Mouse (Mus musculus) embryonic facial prominence, embryonic 13.5 days (tissue): ENCODE data around the gene Acaa1a. TPM values are rescaled to one million over a fixed set of nuclear protein-coding genes. Genes with fewer than 3 reads are reported as not detected.
A peak's percentile ranks its signal among the peaks of the same experiment; 100 is the strongest.

Experiments
- ATAC-seq: fragments of 200-750 bp; cut with Nextera tagmentation; 2 replicates; pipeline ENCODE4 v1.8.0; 2017; ENCODE audit warnings: low read depth; ENCODE audit not compliant: insufficient number of reproducible peaks, insufficient read depth, low FRiP score, low TSS enrichment
- H3K27ac ChIP-seq: fragments of 300-500 bp; sonication (generic); 2 replicates; pipeline ENCODE4 v1.5.1; 2015; ENCODE audit warnings: moderate library complexity, mild to moderate bottlenecking, inconsistent platforms
- H3K27me3 ChIP-seq: fragments of 300-500 bp; sonication (generic); 2 replicates; pipeline ENCODE4 v1.6.1; 2015; ENCODE audit warnings: mild to moderate bottlenecking, inconsistent platforms
- H3K36me3 ChIP-seq: fragments of 300-500 bp; sonication (generic); 2 replicates; pipeline ENCODE4 v1.6.1; 2015; ENCODE audit warnings: mild to moderate bottlenecking, inconsistent platforms
- H3K4me1 ChIP-seq: fragments of 300-500 bp; sonication (generic); 2 replicates; pipeline ENCODE4 v1.6.1; 2015; ENCODE audit warnings: inconsistent platforms
- H3K4me2 ChIP-seq: fragments of 300-500 bp; sonication (generic); 2 replicates; pipeline ENCODE4 v1.6.1; 2015; ENCODE audit warnings: moderate library complexity, mild to moderate bottlenecking, inconsistent platforms
- H3K4me3 ChIP-seq: fragments of 300-500 bp; sonication (generic); 2 replicates; pipeline ENCODE4 v1.5.1; 2015; ENCODE audit warnings: mild to moderate bottlenecking, inconsistent platforms
- H3K9ac ChIP-seq: fragments of 300-500 bp; sonication (generic); 2 replicates; pipeline ENCODE4 v1.6.1; 2015; ENCODE audit warnings: mild to moderate bottlenecking, inconsistent platforms
- H3K9me3 ChIP-seq: fragments of 300-500 bp; sonication (generic); 2 replicates; pipeline ENCODE4 v1.6.1; 2016; ENCODE audit warnings: inconsistent platforms
- WGBS: fragments of 180-500 bp; shearing (Covaris S2); methylation state at CpG from one replicate; pipeline ENCODE4 v1.1.7; 2015; ENCODE audit warnings: mixed read lengths; 5-methylcytosine and 5-hydroxymethylcytosine counted together
- polyA plus RNA-seq: library from polyadenylated mRNA; unstranded; fragments of >200 nt; fragmentation: Nextera tagmentation; extraction: Ambion mirVana; gene quantifications from 2 replicates; pipeline ENCODE4 v1.2.1, GENCODE M21; 2015

Gene Acaa1a
- polyA plus RNA-seq, 1 experiment from 2014 or later: 96.7 TPM

DNA sequence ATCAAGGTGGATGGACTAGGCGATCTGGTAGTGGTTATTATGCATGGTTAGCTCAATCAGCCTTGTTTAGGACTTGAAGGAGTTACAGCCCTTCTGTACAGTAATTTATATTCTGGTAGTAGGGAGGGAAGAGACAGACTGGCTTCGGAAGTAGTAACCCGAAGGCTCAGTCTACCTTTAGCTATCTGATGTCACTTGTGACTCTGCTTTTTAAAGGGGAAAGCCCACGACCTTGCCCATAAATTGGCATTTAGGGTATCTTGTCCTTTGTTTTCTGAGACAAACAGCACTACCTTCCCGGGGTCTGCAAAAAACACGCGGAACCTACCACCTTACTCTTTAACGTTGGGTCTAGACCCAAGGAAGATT lies 720 bp downstream of the Acaa1a start:
- no peak for ATAC-seq
- Histone ChIP-seq H3K4me2 (peak overlapping the region; percentile 81), H3K4me1 (peaks cover 24% of the 10 kb centered on the region), H3K9ac (peak overlapping the region; percentile 81), H3K27ac (peak overlapping the region; percentile 94), H3K9me3 (no peaks in the 10 kb centered on the region), H3K4me3 (peak overlapping the region; percentile 85), H3K27me3 (no peaks in the 10 kb centered on the region), H3K36me3 (peaks cover 24% of the 10 kb centered on the region)
- WGBS: 5% methylated on average over 8 of the region's 8 CpGs

DNA sequence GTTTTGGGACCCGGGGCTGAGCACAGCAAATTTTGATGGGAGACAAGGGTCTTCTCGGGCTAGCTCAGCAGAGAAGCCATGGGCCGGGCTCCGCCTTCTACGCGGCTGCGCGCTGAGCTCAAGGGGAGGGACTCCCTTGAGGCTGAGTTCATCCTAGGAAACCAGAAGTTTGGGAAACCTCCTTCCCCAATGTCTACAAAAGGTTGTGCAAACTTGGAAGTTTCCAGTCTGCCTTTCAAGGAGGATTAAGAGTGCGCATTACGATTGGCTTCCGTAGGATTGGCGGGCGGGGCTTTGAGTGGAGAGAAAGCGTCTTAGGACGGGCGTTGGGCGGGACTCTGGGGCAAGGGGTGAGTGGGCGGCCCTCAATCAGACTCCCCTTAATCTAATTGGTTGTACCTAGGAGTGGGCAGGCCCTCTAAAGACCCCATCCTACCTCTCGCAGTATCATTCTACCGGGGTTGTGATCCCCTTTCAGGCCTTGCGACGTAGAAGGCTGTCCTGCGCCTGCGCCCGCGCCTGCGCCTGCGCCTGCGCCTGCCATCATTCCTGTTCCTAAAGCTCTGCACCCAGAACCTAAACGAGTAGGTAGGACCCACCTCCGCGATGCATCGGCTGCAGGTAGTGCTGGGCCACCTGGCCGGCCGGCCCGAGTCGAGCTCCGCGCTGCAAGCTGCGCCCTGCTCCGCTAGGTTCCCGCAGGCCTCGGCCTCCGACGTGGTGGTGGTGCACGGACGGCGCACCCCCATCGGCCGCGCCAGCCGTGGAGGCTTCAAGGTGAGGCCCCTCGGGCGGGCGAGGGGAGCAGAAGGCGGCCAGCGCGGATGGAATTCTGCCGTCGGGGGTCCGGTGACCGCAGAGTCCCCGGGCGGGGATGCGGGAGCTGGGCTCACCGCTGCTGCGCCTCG lies 1.7 kb downstream of the Acaa1a start, which contains the start of gene Myd88:
Gene Myd88 (minus strand): TSS at position 503 of the 908 bp plus-strand sequence.
- Histone ChIP-seq H3K4me2 (peak within 1 kb of the TSS; percentile 81), H3K9me3 (no peaks in the 10 kb centered on the region), H3K4me1 (peaks cover 24% of the 10 kb centered on the region), H3K27ac (peak within 1 kb of the TSS; percentile 94), H3K36me3 (peaks cover 34% of the 10 kb centered on the region), H3K4me3 (peak within 1 kb of the TSS; percentile 85), H3K27me3 (no peaks in the 10 kb centered on the region), H3K9ac (peak within 1 kb of the TSS; percentile 87)
- under 1% methylated on average over 65 of the region's 68 CpGs for WGBS
- peak; percentile 98 for ATAC-seq

- H3K4me3 ChIP-seq: 0 out of 2 replicates have a peak overlapping the region, but pooled peaks have one; percentile 85
- no peak overlapping the region for H3K27ac ChIP-seq
- H3K9me3 ChIP-seq: no peaks in the 10 kb centered on the region
- no peaks in the 10 kb centered on the region for H3K27me3 ChIP-seq
- peaks cover 24% of the 10 kb centered on the region for H3K4me1 ChIP-seq
- peak overlapping the region; percentile 81; the same call in 1 of the 2 replicates for H3K4me2 ChIP-seq
- 84% methylated on average over 7 of the region's 7 CpGs for WGBS
- peaks cover 49% of the 10 kb centered on the region for H3K36me3 ChIP-seq
- H3K9ac ChIP-seq: 0 out of 2 replicates have a peak overlapping the region, but pooled peaks have one; percentile 33
- no peak for ATAC-seq
Observed at GRCm38 (mm10) chr9:119342728-119343127, 3.3 kb downstream of the Acaa1a start.

- Histone ChIP-seq H3K4me1 (peaks cover 12% of the 10 kb centered on the region), H3K36me3 (peaks cover 74% of the 10 kb centered on the region), H3K4me3 (no peak overlapping the region), H3K9ac (no peak overlapping the region), H3K9me3 (no peaks in the 10 kb centered on the region), H3K4me2 (no peak overlapping the region), H3K27me3 (no peaks in the 10 kb centered on the region), H3K27ac (no peak overlapping the region)
- 91% methylated on average over 8 of the region's 8 CpGs for WGBS
- no peak for ATAC-seq
Observed at GRCm38 (mm10) chr9:119346376-119346775, 6.9 kb downstream of the Acaa1a start.

- ATAC-seq: no peak
- no peak overlapping the region for H3K4me2 ChIP-seq
- H3K9ac ChIP-seq: no peak overlapping the region
- WGBS: 84% methylated on average over 3 of the region's 3 CpGs
- no peaks in the 10 kb centered on the region for H3K27me3 ChIP-seq
- H3K4me1 ChIP-seq: no peaks in the 10 kb centered on the region
- H3K9me3 ChIP-seq: no peaks in the 10 kb centered on the region
- no peak overlapping the region for H3K27ac ChIP-seq
- H3K36me3 ChIP-seq: peaks cover 51% of the 10 kb centered on the region
- no peak overlapping the region for H3K4me3 ChIP-seq
Observed at GRCm38 (mm10) chr9:119350531-119350930, 11.1 kb downstream of the Acaa1a start.

DNA sequence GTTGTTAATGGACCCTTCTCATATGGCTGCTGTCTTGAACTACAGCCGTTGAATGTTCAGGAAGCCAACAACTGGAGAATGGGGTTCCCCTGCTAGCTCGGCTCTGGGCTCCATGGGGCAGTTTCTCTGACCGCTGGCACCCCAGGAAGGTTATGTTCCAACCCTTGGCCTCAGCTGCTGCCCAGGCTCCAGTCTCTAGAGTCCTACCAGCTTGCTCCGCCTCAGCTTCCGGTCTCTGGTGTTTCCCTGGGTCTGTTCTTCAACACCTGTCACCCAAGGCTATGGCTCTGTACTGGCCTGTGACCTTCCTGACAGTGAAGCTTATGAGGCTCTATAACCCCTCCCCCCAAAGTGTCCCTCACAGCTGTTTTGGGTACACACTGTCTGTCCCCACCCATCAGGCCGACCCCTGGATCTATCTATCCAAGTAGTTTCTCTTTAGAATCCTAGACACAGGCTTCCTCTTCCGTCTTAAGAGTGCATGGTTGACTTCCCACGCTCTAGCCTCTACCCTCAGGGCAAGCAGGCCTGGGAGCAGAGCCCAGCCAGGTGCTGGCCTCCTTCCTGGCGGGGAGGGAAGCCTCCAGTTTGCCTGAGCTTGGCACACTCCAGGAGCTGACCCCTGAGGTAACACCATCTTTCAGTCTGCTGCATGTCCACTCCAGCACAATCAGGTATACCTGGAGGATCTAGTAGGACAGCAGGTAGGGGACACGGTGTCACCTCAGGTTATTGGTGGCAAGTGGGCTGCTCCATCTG lies 11.7 kb downstream of the Acaa1a start:
- 87% methylated on average over 10 of the region's 10 CpGs for WGBS
- H3K36me3 ChIP-seq: peaks cover 45% of the 10 kb centered on the region

GRCm38 (mm10) chr9:119352060-119352459 lies 12.6 kb downstream of the Acaa1a start:
- WGBS: 32% methylated on average over 4 of the region's 4 CpGs
- Histone ChIP-seq H3K27me3 (no peaks in the 10 kb centered on the region), H3K9ac (no peak overlapping the region), H3K4me3 (no peak overlapping the region), H3K9me3 (no peaks in the 10 kb centered on the region), H3K4me2 (no peak overlapping the region), H3K4me1 (no peaks in the 10 kb centered on the region), H3K27ac (no peak overlapping the region), H3K36me3 (peaks cover 35% of the 10 kb centered on the region)
- no peak for ATAC-seq

More for the DNA sequence above, 11.7 kb downstream of the Acaa1a start:
- no peaks in the 10 kb centered on the region for H3K9me3 ChIP-seq
- no peaks in the 10 kb centered on the region for H3K27me3 ChIP-seq
- H3K4me2 ChIP-seq: no peak overlapping the region
- H3K4me3 ChIP-seq: no peak overlapping the region
- H3K4me1 ChIP-seq: no peaks in the 10 kb centered on the region
- no peak for ATAC-seq
- H3K9ac ChIP-seq: no peak overlapping the region
- no peak overlapping the region for H3K27ac ChIP-seq

- H3K4me1 ChIP-seq: peaks cover 6% of the 10 kb centered on the region
- no peak for ATAC-seq
- H3K4me2 ChIP-seq: no peak overlapping the region
- no peak overlapping the region for H3K27ac ChIP-seq
- no peaks in the 10 kb centered on the region for H3K9me3 ChIP-seq
- H3K27me3 ChIP-seq: peaks cover 3% of the 10 kb centered on the region; the same call in 1 of the 2 replicates
- peaks cover 19% of the 10 kb centered on the region for H3K36me3 ChIP-seq
- 81% methylated on average over 6 of the region's 6 CpGs for WGBS
- H3K4me3 ChIP-seq: no peak overlapping the region
- H3K9ac ChIP-seq: no peak overlapping the region
Observed at GRCm38 (mm10) chr9:119353926-119354325, 14.4 kb downstream of the Acaa1a start.

- no peaks in the 10 kb centered on the region for H3K9me3 ChIP-seq
- H3K4me1 ChIP-seq: peaks cover 6% of the 10 kb centered on the region
- no peak overlapping the region for H3K9ac ChIP-seq
- H3K4me3 ChIP-seq: no peak overlapping the region
- no peak for ATAC-seq
- peaks cover 3% of the 10 kb centered on the region; the same call in 1 of the 2 replicates for H3K27me3 ChIP-seq
- no peak overlapping the region for H3K27ac ChIP-seq
- peaks cover 9% of the 10 kb centered on the region for H3K36me3 ChIP-seq
- no peak overlapping the region for H3K4me2 ChIP-seq
- WGBS: 70% methylated on average over 6 of the region's 6 CpGs
Observed at GRCm38 (mm10) chr9:119355943-119356342, 16.5 kb downstream of the Acaa1a start.

- H3K36me3 ChIP-seq: no peaks in the 10 kb centered on the region
- ATAC-seq: peak; percentile 71
- WGBS: 3% methylated on average over 65 of the region's 65 CpGs
- H3K4me3 ChIP-seq: peak within 1 kb of the TSS; percentile 58
- H3K4me2 ChIP-seq: peak within 1 kb of the TSS; percentile 78
- H3K9ac ChIP-seq: peak within 1 kb of the TSS; percentile 77
- H3K27ac ChIP-seq: no peak within 1 kb of the TSS
- peaks cover 6% of the 10 kb centered on the region for H3K4me1 ChIP-seq
- H3K9me3 ChIP-seq: no peaks in the 10 kb centered on the region
- H3K27me3 ChIP-seq: peaks cover 3% of the 10 kb centered on the region; the same call in 1 of the 2 replicates
Observed at GRCm38 (mm10) chr9:119357331-119358057, 18.0 kb downstream of the Acaa1a start, which contains the start of gene Xylb. Gene Xylb, plus strand, starts transcription at chr9:119357381.

DNA sequence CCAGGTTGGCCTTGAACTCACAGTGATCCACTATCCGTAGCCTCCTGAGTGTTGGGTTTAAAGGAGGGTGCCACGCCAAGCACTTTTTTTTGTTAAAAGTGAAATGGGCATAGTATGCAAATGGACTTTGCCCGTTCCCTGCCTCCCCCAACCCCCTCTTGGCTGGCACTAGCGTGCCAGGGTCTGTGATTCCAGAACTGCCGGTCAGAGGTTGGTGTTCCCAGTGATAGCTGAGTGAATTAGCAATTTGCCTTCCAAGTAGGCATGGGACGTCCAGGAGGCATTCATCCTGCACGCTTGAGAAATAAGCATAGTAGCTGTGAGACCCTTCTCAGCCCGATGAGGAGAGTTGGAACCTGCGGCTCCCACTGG lies 18.6 kb downstream of the Acaa1a start:
- H3K9ac ChIP-seq: peak overlapping the region; percentile 77; the same call in 1 of the 2 replicates
- peaks cover 3% of the 10 kb centered on the region; the same call in 1 of the 2 replicates for H3K27me3 ChIP-seq
- H3K4me2 ChIP-seq: peak overlapping the region; percentile 78
- WGBS: 47% methylated on average over 9 of the region's 9 CpGs
- H3K4me1 ChIP-seq: peaks cover 10% of the 10 kb centered on the region
- H3K4me3 ChIP-seq: peak overlapping the region; percentile 58
- H3K27ac ChIP-seq: no peak overlapping the region
- ATAC-seq: no peak
- no peaks in the 10 kb centered on the region for H3K9me3 ChIP-seq
- H3K36me3 ChIP-seq: no peaks in the 10 kb centered on the region
